Mouse (Mus musculus): ENCODE data around the gene Agtpbp1. TPM values are rescaled to one million over a fixed set of nuclear protein-coding genes. Genes with fewer than 3 reads are reported as not detected.

Agtpbp1 gene
- polyA plus RNA-seq, 1 experiment from 2014 or later = 33.5 TPM

DNA sequence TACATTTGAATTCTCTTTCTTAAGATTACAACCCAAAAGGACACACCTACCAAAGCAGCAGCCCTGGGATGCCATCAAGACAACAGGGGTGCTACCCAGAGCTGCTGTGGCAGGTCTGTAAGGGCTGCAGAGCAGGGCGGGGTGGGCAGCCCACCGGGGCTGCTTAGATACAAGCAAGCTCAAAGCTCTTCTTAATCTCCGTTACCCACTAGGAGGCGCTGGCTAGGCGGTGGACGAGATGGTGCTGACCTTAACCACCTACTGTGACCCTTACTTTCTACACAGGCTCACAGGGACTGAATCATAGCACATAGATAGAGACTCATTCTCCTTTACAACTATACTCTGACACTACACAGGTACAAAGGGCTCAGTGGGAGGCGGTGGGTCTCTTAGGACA lies 70.0 kb downstream of the Agtpbp1 start:
- H3K4me3 ChIP-seq (ENCODE audit: low read depth, low read length) = no peak overlapping the region
- no peak overlapping the region for H3K9ac ChIP-seq (ENCODE audit: low read length)
- ATAC-seq (ENCODE audit: insufficient read depth, low FRiP score, low TSS enrichment) (no peak), DNase-seq (ENCODE audit: low spot score) (peak; percentile 49)
- H3K9me3 ChIP-seq (ENCODE audit: control insufficient read depth, low read length) = no peaks in the 10 kb centered on the region
- H3K36me3 ChIP-seq (ENCODE audit: control insufficient read depth, insufficient read depth, low read length) = no peaks in the 10 kb centered on the region; the same call in 1 of the 2 replicates
- WGBS = 22% methylated on average over 7 of the region's 7 CpGs
- no peak overlapping the region for H3K27ac ChIP-seq (ENCODE audit: low read depth, low read length)
- H3K27me3 ChIP-seq (ENCODE audit: control insufficient read depth, insufficient read depth, low read length) = no peaks in the 10 kb centered on the region
- H3K4me1 ChIP-seq (ENCODE audit: control insufficient read depth, insufficient read depth, low read length) = no peaks in the 10 kb centered on the region
- H3K4me2 ChIP-seq (ENCODE audit: low read depth) = no peak overlapping the region

DNA sequence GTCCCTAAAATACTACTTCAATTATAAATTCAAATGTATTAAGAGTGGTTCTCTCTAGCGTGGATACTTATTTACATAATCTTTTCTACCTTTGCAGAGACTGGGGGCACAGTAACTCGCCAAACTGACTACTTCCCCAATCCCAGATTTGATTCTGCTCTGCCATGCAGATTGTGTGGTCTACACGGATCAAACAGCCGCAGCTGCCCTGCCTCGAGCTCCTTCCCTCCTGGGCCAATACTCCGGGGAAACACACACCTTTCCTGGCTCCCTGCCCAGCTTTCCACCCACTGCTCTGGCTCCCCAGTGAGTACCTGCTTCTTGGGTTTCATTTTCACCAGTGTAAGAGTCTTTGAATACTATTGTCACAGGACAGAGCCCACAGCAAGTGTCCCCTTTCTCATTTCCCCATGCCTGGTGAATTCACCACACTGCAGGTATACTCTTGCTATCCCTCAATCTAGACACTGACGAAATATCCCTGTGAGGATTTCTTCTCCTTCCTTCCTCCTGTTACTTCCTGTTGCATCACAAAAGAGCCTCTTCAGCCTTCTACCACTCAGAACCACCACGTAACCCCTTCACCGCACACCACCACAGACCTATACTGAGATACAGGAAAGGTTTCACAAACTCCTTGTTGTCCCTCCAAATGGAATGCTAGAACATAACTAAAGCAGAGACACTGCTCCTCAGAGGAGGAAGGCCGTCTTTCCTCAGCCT lies 75.2 kb downstream of the Agtpbp1 start:
- ATAC-seq (ENCODE audit: insufficient read depth, low FRiP score, low TSS enrichment) (no peak), DNase-seq (ENCODE audit: low spot score) (no peak)
- Histone ChIP-seq H3K4me2 (ENCODE audit: low read depth) (no peak overlapping the region), H3K36me3 (ENCODE audit: control insufficient read depth, insufficient read depth, low read length) (no peaks in the 10 kb centered on the region; the same call in 1 of the 2 replicates), H3K27me3 (ENCODE audit: control insufficient read depth, insufficient read depth, low read length) (no peaks in the 10 kb centered on the region), H3K27ac (ENCODE audit: low read depth, low read length) (no peak overlapping the region), H3K4me1 (ENCODE audit: control insufficient read depth, insufficient read depth, low read length) (no peaks in the 10 kb centered on the region), H3K9ac (ENCODE audit: low read length) (no peak overlapping the region), H3K4me3 (ENCODE audit: low read depth, low read length) (no peak overlapping the region), H3K9me3 (ENCODE audit: control insufficient read depth, low read length) (no peaks in the 10 kb centered on the region)
- WGBS = 80% methylated on average over 10 of the region's 10 CpGs

DNA sequence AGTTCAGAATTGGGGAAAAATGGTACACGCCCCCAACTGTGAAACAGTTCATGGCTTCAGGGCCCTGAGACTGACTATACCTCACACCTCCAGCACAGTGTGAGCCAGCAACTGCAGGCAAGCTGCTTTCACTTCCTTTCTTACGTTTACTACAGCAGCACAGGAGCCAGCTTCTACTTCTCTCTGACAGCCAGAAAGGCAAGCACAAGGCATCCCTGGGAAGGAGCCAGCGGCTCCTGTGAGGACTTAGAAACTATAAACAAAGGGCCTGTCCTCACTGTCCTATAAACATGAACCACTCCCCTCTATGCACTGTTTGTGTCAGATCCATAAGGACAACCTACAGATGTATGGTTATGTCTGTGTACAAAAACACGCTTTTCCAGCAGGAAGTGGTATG lies 76.4 kb downstream of the Agtpbp1 start:
- Histone ChIP-seq H3K4me1 (ENCODE audit: control insufficient read depth, insufficient read depth, low read length) (no peaks in the 10 kb centered on the region), H3K9ac (ENCODE audit: low read length) (no peak overlapping the region), H3K36me3 (ENCODE audit: control insufficient read depth, insufficient read depth, low read length) (no peaks in the 10 kb centered on the region; the same call in 1 of the 2 replicates), H3K9me3 (ENCODE audit: control insufficient read depth, low read length) (no peaks in the 10 kb centered on the region), H3K4me3 (ENCODE audit: low read depth, low read length) (no peak overlapping the region), H3K27me3 (ENCODE audit: control insufficient read depth, insufficient read depth, low read length) (no peaks in the 10 kb centered on the region), H3K4me2 (ENCODE audit: low read depth) (no peak overlapping the region), H3K27ac (ENCODE audit: low read depth, low read length) (no peak overlapping the region)
- no peak for ATAC-seq (ENCODE audit: insufficient read depth, low FRiP score, low TSS enrichment)
- 81% methylated on average over 4 of the region's 4 CpGs for WGBS
- DNase-seq (ENCODE audit: low spot score) = no peak

DNA sequence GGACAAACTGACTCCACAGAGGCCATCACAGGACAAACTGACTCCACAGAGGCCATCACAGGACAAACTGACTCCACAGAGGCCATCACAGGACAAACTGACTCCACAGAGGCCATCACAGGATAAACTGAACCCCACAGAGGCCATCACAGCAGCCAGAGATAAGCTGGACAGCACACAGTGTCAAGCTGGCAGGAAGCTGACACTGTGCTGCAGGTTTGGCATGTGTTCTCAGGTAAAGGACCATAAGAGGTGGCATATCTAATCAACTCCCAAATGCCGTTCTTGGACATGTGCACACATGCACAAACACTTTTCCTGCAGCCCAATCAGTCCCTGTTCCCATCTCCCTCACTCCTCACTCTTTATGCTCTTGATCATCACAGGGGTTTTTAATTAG lies 78.6 kb downstream of the Agtpbp1 start:
- WGBS = 92% methylated on average over 1 of the region's 1 CpGs
- no peak overlapping the region for H3K4me2 ChIP-seq (ENCODE audit: low read depth)
- ATAC-seq (ENCODE audit: insufficient read depth, low FRiP score, low TSS enrichment) = no peak

DNA sequence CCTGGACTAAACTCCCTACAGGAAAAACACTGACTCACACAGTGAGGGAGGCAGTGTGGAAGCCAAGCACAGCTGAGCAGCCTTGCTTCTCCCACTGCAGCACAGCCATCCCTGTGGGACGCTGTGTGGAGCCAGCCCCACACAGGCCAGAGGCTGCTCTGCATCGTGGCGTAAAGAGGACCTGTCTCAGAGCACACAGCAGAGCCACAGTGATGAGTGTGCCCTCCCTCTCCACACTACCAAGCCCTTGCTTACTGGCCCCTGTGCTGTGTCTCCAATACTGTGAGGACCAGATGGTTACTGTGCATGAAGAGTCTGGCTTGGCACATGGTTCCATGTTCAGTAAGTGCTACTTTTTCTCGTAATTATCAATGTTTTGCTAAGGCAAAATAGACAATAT lies 79.2 kb downstream of the Agtpbp1 start:
- H3K4me3 ChIP-seq (ENCODE audit: low read depth, low read length) = no peak overlapping the region
- DNase-seq (ENCODE audit: low spot score) = no peak
- no peak for ATAC-seq (ENCODE audit: insufficient read depth, low FRiP score, low TSS enrichment)
- no peaks in the 10 kb centered on the region for H3K27me3 ChIP-seq (ENCODE audit: control insufficient read depth, insufficient read depth, low read length)
- WGBS = 85% methylated on average over 4 of the region's 4 CpGs
- no peak overlapping the region for H3K27ac ChIP-seq (ENCODE audit: low read depth, low read length)
- H3K9ac ChIP-seq (ENCODE audit: low read length) = no peak overlapping the region
- no peaks in the 10 kb centered on the region for H3K4me1 ChIP-seq (ENCODE audit: control insufficient read depth, insufficient read depth, low read length)
- H3K4me2 ChIP-seq (ENCODE audit: low read depth) = no peak overlapping the region
- no peaks in the 10 kb centered on the region for H3K36me3 ChIP-seq (ENCODE audit: control insufficient read depth, insufficient read depth, low read length)
- no peaks in the 10 kb centered on the region for H3K9me3 ChIP-seq (ENCODE audit: control insufficient read depth, low read length)

More for the DNA sequence above, 78.6 kb downstream of the Agtpbp1 start:
- no peaks in the 10 kb centered on the region for H3K9me3 ChIP-seq (ENCODE audit: control insufficient read depth, low read length)
- no peak overlapping the region for H3K27ac ChIP-seq (ENCODE audit: low read depth, low read length)
- H3K9ac ChIP-seq (ENCODE audit: low read length) = no peak overlapping the region
- no peaks in the 10 kb centered on the region for H3K27me3 ChIP-seq (ENCODE audit: control insufficient read depth, insufficient read depth, low read length)
- H3K36me3 ChIP-seq (ENCODE audit: control insufficient read depth, insufficient read depth, low read length) = no peaks in the 10 kb centered on the region
- no peak overlapping the region for H3K4me3 ChIP-seq (ENCODE audit: low read depth, low read length)
- H3K4me1 ChIP-seq (ENCODE audit: control insufficient read depth, insufficient read depth, low read length) = no peaks in the 10 kb centered on the region
- DNase-seq (ENCODE audit: low spot score) = no peak

DNA sequence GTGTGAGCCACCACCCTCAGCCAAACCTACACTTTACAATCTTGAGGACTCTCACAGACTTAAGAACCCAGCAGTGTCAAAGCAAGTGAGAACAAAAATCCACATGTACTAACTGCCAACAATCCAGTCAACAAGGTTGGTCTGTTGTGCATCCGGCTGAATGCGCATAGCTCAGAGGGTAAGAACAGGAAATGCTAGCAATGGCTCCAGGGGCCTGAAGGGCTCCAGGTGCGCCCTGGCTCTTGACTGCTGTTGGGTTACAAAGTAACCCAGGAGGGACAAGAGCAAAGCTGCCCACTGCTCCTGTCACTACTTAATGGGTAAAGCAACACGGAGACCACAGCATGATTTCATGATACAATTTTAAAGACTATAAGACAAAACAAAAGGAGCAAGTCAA lies 81.4 kb downstream of the Agtpbp1 start:
- ATAC-seq (ENCODE audit: insufficient read depth, low FRiP score, low TSS enrichment) = no peak

DNA sequence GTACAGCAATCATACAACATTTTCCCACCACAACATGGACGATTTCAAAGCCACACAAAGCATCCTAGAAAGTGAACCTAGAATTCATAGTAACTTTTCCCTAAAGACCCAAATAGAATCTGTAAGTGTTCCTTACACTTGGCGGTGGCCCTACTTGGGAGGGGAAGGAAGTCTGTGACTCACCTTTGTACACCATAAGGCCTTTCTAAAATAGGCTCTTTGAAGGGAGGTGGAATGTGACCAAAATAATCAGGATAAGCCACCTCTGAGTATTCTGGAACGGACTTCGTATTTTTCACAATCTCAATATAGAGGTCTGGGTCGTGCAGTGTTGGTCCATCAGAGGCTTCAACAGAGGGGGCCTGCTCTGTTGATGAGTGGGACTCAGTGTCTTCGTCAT lies 85.2 kb downstream of the Agtpbp1 start:
- DNase-seq (ENCODE audit: low spot score) = no peak
- Histone ChIP-seq H3K4me1 (ENCODE audit: control insufficient read depth, insufficient read depth, low read length) (no peaks in the 10 kb centered on the region), H3K4me2 (ENCODE audit: low read depth) (no peak overlapping the region), H3K27ac (ENCODE audit: low read depth, low read length) (no peak overlapping the region), H3K9ac (ENCODE audit: low read length) (no peak overlapping the region), H3K27me3 (ENCODE audit: control insufficient read depth, insufficient read depth, low read length) (no peaks in the 10 kb centered on the region), H3K4me3 (ENCODE audit: low read depth, low read length) (no peak overlapping the region), H3K36me3 (ENCODE audit: control insufficient read depth, insufficient read depth, low read length) (peaks cover under 1% of the 10 kb centered on the region; the same call in 1 of the 2 replicates), H3K9me3 (ENCODE audit: control insufficient read depth, low read length) (no peaks in the 10 kb centered on the region)
- ATAC-seq (ENCODE audit: insufficient read depth, low FRiP score, low TSS enrichment) = no peak
- 89% methylated on average over 6 of the region's 6 CpGs for WGBS

More for the DNA sequence above, 81.4 kb downstream of the Agtpbp1 start:
- no peak for DNase-seq (ENCODE audit: low spot score)
- H3K4me3 ChIP-seq (ENCODE audit: low read depth, low read length) = no peak overlapping the region
- no peak overlapping the region for H3K9ac ChIP-seq (ENCODE audit: low read length)
- no peaks in the 10 kb centered on the region for H3K4me1 ChIP-seq (ENCODE audit: control insufficient read depth, insufficient read depth, low read length)
- no peak overlapping the region for H3K27ac ChIP-seq (ENCODE audit: low read depth, low read length)
- H3K9me3 ChIP-seq (ENCODE audit: control insufficient read depth, low read length) = no peaks in the 10 kb centered on the region
- no peaks in the 10 kb centered on the region for H3K36me3 ChIP-seq (ENCODE audit: control insufficient read depth, insufficient read depth, low read length)
- 81% methylated on average over 4 of the region's 4 CpGs for WGBS
- H3K27me3 ChIP-seq (ENCODE audit: control insufficient read depth, insufficient read depth, low read length) = no peaks in the 10 kb centered on the region
- H3K4me2 ChIP-seq (ENCODE audit: low read depth) = no peak overlapping the region

DNA sequence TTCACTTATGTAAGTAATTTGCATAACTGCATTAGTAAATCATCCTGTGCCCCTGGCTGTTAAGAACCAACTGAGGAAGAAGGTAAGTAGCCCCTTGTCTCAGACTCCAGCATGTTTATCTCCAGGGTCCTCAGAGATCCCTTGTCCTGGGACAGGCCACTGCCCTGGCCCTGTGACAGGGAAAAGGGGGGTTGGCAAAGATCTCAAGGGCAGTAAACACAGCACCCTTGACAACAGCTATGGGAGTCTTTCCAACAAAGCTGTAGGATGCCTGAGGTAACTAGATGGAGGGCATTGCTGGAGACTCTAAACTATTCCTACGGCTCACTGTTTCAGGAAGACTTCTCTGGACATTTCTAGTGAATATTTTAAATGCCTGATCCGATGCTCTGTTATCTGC lies 85.7 kb downstream of the Agtpbp1 start:
- H3K9me3 ChIP-seq (ENCODE audit: control insufficient read depth, low read length) = no peaks in the 10 kb centered on the region
- DNase-seq (ENCODE audit: low spot score) = no peak
- peaks cover 3% of the 10 kb centered on the region; the same call in 1 of the 2 replicates for H3K36me3 ChIP-seq (ENCODE audit: control insufficient read depth, insufficient read depth, low read length)
- no peaks in the 10 kb centered on the region for H3K27me3 ChIP-seq (ENCODE audit: control insufficient read depth, insufficient read depth, low read length)
- H3K9ac ChIP-seq (ENCODE audit: low read length) = no peak overlapping the region
- ATAC-seq (ENCODE audit: insufficient read depth, low FRiP score, low TSS enrichment) = no peak
- WGBS = 92% methylated on average over 2 of the region's 2 CpGs
- H3K4me2 ChIP-seq (ENCODE audit: low read depth) = no peak overlapping the region
- H3K27ac ChIP-seq (ENCODE audit: low read depth, low read length) = no peak overlapping the region
- H3K4me1 ChIP-seq (ENCODE audit: control insufficient read depth, insufficient read depth, low read length) = no peaks in the 10 kb centered on the region
- H3K4me3 ChIP-seq (ENCODE audit: low read depth, low read length) = no peak overlapping the region

DNA sequence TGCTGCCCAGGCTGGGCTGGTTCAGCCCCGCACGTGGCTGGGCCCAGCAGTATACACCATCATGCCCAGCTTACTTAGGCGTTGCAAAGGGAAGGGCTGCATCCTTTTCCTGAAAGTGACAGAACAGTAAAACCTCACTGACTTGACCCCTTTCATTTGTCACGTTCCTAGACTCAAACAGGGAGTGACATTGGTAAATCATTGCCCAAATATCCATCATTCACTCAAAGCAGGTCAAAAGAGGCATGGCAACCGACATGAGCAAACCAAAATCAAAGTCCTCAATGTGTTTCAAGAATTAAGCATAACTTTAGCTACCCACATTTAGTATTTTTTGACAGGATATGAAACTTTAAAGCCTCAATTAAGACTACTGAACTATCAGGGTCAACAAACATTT lies 86.8 kb downstream of the Agtpbp1 start:
- ATAC-seq (ENCODE audit: insufficient read depth, low FRiP score, low TSS enrichment) (no peak), DNase-seq (ENCODE audit: low spot score) (no peak)
- 68% methylated on average over 5 of the region's 5 CpGs for WGBS
- no peaks in the 10 kb centered on the region for H3K27me3 ChIP-seq (ENCODE audit: control insufficient read depth, insufficient read depth, low read length)
- H3K4me3 ChIP-seq (ENCODE audit: low read depth, low read length) = no peak overlapping the region
- no peak overlapping the region for H3K4me2 ChIP-seq (ENCODE audit: low read depth)
- H3K9me3 ChIP-seq (ENCODE audit: control insufficient read depth, low read length) = no peaks in the 10 kb centered on the region
- no peaks in the 10 kb centered on the region for H3K4me1 ChIP-seq (ENCODE audit: control insufficient read depth, insufficient read depth, low read length)
- no peak overlapping the region for H3K27ac ChIP-seq (ENCODE audit: low read depth, low read length)
- H3K9ac ChIP-seq (ENCODE audit: low read length) = no peak overlapping the region
- peaks cover 5% of the 10 kb centered on the region; the same call in 1 of the 2 replicates for H3K36me3 ChIP-seq (ENCODE audit: control insufficient read depth, insufficient read depth, low read length)

Data from neural tube, embryonic 11.5 days (tissue).